Mouse (Mus musculus) adrenal gland, postnatal 4 days (tissue): ENCODE results near the gene Hist1h1t. TPM values are rescaled to one million over a fixed set of nuclear protein-coding genes. Genes with fewer than 3 reads are reported as not detected.

Experiments used
- DNase-seq, 2 experiments: peaks; one replicate each; pipeline ENCODE4 v3.0.0; 2021 to 2022; ENCODE audit warnings: low spot score in 2 of 2, mixed read lengths in 2 of 2
- microRNA-seq: library from miRNA; unstranded; fragments of <30 nt; microRNA quantifications from one replicate; pipeline ENCODE4 v1.2.0, GENCODE M21; 2021
- total RNA-seq, 2 experiments: library from RNA; stranded (reverse); gene quantifications; 2 replicates each; pipeline ENCODE4 v1.2.3; 2021

The Hist1h1t gene
- total RNA-seq, 2 experiments from 2014 or later: 1.8 to 2.2 TPM

DNA sequence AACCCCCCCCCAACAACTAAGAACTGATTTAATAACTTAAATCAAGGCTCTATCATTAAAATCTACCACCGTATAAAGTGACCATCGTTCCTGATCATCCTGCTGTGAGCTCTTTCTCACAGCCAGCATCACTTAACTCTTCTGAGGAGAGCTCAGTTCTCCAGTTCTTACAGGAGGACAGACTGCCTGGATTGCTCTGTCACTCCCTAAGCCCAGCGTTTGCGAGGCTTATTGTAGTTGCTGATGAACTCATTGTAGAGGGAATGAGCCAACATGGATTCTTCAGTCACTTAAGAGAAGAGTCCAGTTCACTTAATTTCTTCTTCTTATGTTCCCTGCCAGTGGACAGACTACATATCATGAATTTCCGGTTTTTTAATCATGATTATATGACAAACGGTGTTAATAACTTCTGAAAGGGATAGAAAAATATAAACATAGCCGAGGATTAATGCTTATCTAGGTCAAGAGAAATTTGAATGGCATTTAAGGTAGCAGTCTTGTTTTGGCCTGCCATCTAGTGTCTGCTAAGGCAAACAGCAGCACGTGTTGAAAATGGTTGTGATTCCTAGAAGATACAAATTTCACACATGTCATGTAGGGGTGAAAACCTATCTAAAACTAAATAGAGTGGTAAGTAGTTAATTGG is 36.7 kb downstream of the Hist1h1t start:
- DNase-seq: no peak

- no peak for DNase-seq
These were observed 41.5 kb downstream of the Hist1h1t start for GRCm38 (mm10) chr13:23737091-23737490.

DNA sequence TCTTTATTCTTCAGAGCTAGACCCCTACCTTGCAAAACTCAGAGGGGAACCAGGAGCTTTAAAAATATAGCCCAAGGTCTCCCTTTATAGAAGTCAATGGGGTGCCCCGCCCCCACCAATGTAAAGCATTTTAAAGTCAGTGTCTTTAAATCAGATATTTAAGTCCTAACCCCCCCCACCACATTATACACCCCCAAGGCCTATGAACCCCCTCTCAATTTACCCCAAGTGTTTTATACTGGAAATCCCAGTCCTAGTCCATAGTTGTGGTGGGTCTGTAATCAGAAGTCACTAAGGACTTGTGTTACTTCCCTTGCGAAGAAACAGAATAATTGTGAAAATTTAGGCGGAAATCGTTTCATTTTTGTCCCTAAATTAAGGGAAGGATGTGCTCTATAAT is 42.4 kb downstream of the Hist1h1t start:
- DNase-seq: no peak

DNA sequence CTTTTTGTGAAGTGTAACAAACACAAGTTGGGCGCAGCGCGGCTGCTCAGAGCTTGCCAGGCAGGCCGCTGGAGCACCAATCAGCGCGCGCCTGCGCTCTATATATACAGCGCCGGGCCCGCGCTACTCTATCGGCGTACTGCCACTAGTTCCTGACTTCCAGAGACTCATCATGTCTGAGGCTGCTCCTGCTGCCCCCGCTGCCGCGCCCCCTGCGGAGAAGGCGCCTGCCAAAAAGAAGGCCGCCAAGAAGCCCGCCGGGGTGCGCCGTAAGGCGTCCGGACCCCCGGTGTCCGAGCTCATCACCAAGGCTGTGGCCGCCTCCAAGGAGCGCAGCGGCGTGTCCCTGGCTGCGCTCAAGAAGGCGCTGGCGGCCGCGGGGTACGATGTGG is 43.1 kb downstream of the Hist1h1t start, which contains the start of gene Hist1h1c:
Gene Hist1h1c (plus strand): TSS at position 132 of the 392 bp plus-strand sequence.
- peak; percentile 83 to 91 for DNase-seq

DNA sequence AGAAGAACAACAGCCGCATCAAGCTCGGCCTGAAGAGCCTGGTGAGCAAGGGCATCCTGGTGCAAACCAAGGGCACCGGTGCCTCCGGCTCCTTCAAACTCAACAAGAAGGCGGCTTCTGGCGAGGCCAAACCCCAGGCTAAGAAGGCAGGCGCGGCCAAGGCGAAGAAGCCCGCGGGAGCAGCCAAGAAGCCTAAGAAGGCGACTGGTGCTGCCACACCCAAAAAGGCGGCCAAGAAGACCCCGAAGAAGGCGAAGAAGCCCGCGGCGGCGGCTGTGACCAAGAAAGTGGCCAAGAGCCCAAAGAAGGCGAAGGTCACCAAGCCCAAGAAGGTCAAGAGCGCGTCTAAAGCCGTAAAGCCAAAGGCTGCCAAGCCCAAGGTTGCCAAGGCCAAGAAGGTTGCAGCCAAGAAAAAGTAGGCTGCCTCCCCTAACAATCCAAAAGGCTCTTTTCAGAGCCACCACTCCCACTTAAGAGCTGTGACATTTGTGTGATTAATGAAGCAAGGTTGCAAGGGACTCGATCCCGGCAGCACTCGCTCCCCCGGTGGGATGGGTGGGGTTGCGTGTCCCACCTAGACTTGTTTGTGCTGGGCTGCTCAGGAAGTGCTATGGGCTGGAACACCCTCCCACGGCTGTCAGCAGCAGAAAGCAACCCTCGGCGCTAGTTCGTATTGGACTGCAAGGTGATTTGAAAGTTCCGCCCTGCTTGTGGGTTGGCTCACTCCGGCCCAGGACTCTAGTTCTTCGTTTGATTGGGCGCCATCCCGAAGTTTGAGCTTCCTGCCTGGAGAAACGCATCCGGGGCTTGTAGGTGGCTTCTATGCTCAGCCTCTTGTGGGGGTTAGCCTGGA is 43.7 kb downstream of the Hist1h1t start:
- DNase-seq: peak; percentile 65 to 82

GRCm38 (mm10) chr13:23739922-23740252 is 44.3 kb downstream of the Hist1h1t start:
- no peak for DNase-seq

GRCm38 (mm10) chr13:23740256-23740840 is 44.7 kb downstream of the Hist1h1t start:
- no peak for DNase-seq

- DNase-seq: no peak
These were observed 45.3 kb downstream of the Hist1h1t start for GRCm38 (mm10) chr13:23740910-23741309.

- no peak for DNase-seq
These were observed 46.4 kb downstream of the Hist1h1t start for GRCm38 (mm10) chr13:23742007-23742406.

GRCm38 (mm10) chr13:23743215-23743614 is 47.6 kb downstream of the Hist1h1t start:
- no peak for DNase-seq

GRCm38 (mm10) chr13:23743963-23744362 is 48.3 kb downstream of the Hist1h1t start:
- no peak for DNase-seq

GRCm38 (mm10) chr13:23744421-23745380 is 49.1 kb downstream of the Hist1h1t start:
- DNase-seq: no peak

- DNase-seq: peak; percentile 49 to 61
These were observed 50.0 kb downstream of the Hist1h1t start, which contains the start of gene Hist1h3c for GRCm38 (mm10) chr13:23745381-23746161. Gene Hist1h3c (minus strand): TSS chr13:23745602.

Small RNAs within 50 kb of the gene (microRNA-seq; reads per million reads assigned to microRNA genes)
- not detected for gene Gm44314
- not detected for gene Gm44350

Other genes starting within 250 kb of the Hist1h1t start
- under 1 TPM; 0.20 to 0.87 TPM for gene Btn1a1, start 229.9 kb upstream of the Hist1h1t start, total RNA-seq
- gene Btn2a2, start 207.0 kb upstream of the Hist1h1t start, total RNA-seq: under 1 TPM in 1 of 2 experiments, not detected in 1; 0.17 TPM
- gene Hist1h4h, start 164.8 kb upstream of the Hist1h1t start, total RNA-seq: 1,000 to 10,000 TPM; 1,239 to 1,302 TPM
- gene Hist1h2af, start 161.9 kb upstream of the Hist1h1t start, total RNA-seq: 100 to 1,000 TPM; 512 to 538 TPM
- 100 to 1,000 TPM; 144 to 196 TPM for gene Hist1h3g, start 160.4 kb upstream of the Hist1h1t start, total RNA-seq
- 10 to 100 TPM; 29.4 to 38.7 TPM for gene Hist1h2bh, start 152.4 kb upstream of the Hist1h1t start, total RNA-seq
- gene Hist1h3f, start 151.8 kb upstream of the Hist1h1t start, total RNA-seq: 100 to 1,000 TPM; 150 to 177 TPM
- gene Hist1h4f, start 144.2 kb upstream of the Hist1h1t start, total RNA-seq: 100 to 1,000 TPM; 899 to 983 TPM
- gene Hist1h1d, start 142.6 kb upstream of the Hist1h1t start, total RNA-seq: 10 to 100 TPM; 48.3 to 57.6 TPM
- gene Hist1h3e, start 133.4 kb upstream of the Hist1h1t start, total RNA-seq: 100 to 1,000 TPM; 399 to 448 TPM
- gene Hist1h2ae, start 124.6 kb upstream of the Hist1h1t start, total RNA-seq: 10 to 100 TPM; 79.7 to 95.7 TPM
- 100 to 1,000 TPM; 627 to 705 TPM for gene Hist1h2bg, start 124.4 kb upstream of the Hist1h1t start, total RNA-seq
- gene Hist1h2bf, start 121.6 kb upstream of the Hist1h1t start, total RNA-seq: 100 to 1,000 TPM; 297 to 360 TPM
- gene Hist1h2ad, start 121.4 kb upstream of the Hist1h1t start, total RNA-seq: 10 to 100 TPM; 63.5 to 64.6 TPM
- gene Hist1h3d, start 120.1 kb upstream of the Hist1h1t start, total RNA-seq: 10 to 100 TPM; 64.3 to 80.4 TPM
- 100 to 1,000 TPM; 413 to 478 TPM for gene Hist1h4d, start 114.2 kb upstream of the Hist1h1t start, total RNA-seq
- gene Hist1h2be, start 74.7 kb upstream of the Hist1h1t start, total RNA-seq: 10 to 100 TPM; 40.6 to 48.5 TPM
- gene Hist1h1e, start 73.3 kb upstream of the Hist1h1t start, total RNA-seq: 100 to 1,000 TPM; 327 to 388 TPM
- gene Hist1h2ac, start 11.9 kb upstream of the Hist1h1t start, total RNA-seq: 10 to 100 TPM; 13.0 to 15.5 TPM
- 10 to 100 TPM; 92.5 to 95.2 TPM for gene Hist1h2bc, start 11.6 kb upstream of the Hist1h1t start, total RNA-seq
- 100 to 1,000 TPM; 220 to 275 TPM for gene Hist1h4c, start 2.6 kb downstream of the Hist1h1t start, total RNA-seq
- gene Hfe, start 15.0 kb downstream of the Hist1h1t start, total RNA-seq: 10 to 100 TPM; 24.4 to 26.7 TPM
- gene Hist1h1c, start 43.0 kb downstream of the Hist1h1t start, total RNA-seq: 100 to 1,000 TPM; 583 to 655 TPM
- gene Hist1h3c, start 49.8 kb downstream of the Hist1h1t start, total RNA-seq: 100 to 1,000 TPM; 224 to 252 TPM
- 100 to 1,000 TPM; 268 to 325 TPM for gene Hist1h2bb, start 50.9 kb downstream of the Hist1h1t start, total RNA-seq
- 100 to 1,000 TPM; 457 to 545 TPM for gene Hist1h2ab, start 55.3 kb downstream of the Hist1h1t start, total RNA-seq
- 100 to 1,000 TPM; 526 to 670 TPM for gene Hist1h3b, start 56.5 kb downstream of the Hist1h1t start, total RNA-seq
- 100 to 1,000 TPM; 436 to 510 TPM for gene Hist1h4b, start 61.2 kb downstream of the Hist1h1t start, total RNA-seq
- gene Hist1h4a, start 65.4 kb downstream of the Hist1h1t start, total RNA-seq: 100 to 1,000 TPM; 348 to 415 TPM
- gene Hist1h3a, start 66.6 kb downstream of the Hist1h1t start, total RNA-seq: 100 to 1,000 TPM; 459 to 527 TPM
- gene Hist1h1a, start 67.9 kb downstream of the Hist1h1t start, total RNA-seq: 100 to 1,000 TPM; 405 to 481 TPM
- gene Trim38, start 74.1 kb downstream of the Hist1h1t start, total RNA-seq: under 1 TPM in 1 of 2 experiments, not detected in 1; 0.20 TPM
- gene Slc17a2, start 111.2 kb downstream of the Hist1h1t start, total RNA-seq: 10 to 100 TPM in 1 of 2 experiments, under 1 TPM in 1; 0.53 to 10.9 TPM
- gene Slc17a3, start 143.6 kb downstream of the Hist1h1t start, total RNA-seq: 1 to 10 TPM; 3.3 to 4.8 TPM
- 1 to 10 TPM in 1 of 2 experiments, under 1 TPM in 1; 0.37 to 5.1 TPM for gene Slc17a1, start 171.9 kb downstream of the Hist1h1t start, total RNA-seq
- gene Slc17a4, start 219.2 kb downstream of the Hist1h1t start, total RNA-seq: 1 to 10 TPM; 1.4 to 1.8 TPM
- gene Hist1h2ba, start 238.3 kb downstream of the Hist1h1t start, total RNA-seq: not detected
- gene Hist1h2aa, start 238.6 kb downstream of the Hist1h1t start, total RNA-seq: not detected